Mouse (Mus musculus) olfactory bulb, adult 2 months (tissue): Measurements from ENCODE around the gene Olfr665. TPM values are rescaled to one million over a fixed set of nuclear protein-coding genes. Genes with fewer than 3 reads are reported as not detected.

Source experiments
- H3K27ac ChIP-seq: fragments of 200-500 bp; 2 replicates; pipeline ENCODE4 v1.5.1; 2012; ENCODE audit warnings: low read depth, low read length; ENCODE audit not compliant: insufficient read depth
- H3K4me1 ChIP-seq: fragments of 200-500 bp; 2 replicates; pipeline ENCODE4 v1.6.1; 2012; ENCODE audit warnings: low read length; ENCODE audit not compliant: control insufficient read depth, insufficient read depth
- H3K4me3 ChIP-seq: fragments of 200-500 bp; 2 replicates; pipeline ENCODE4 v1.5.1; 2012; ENCODE audit warnings: mild to moderate bottlenecking, low read depth, low read length, moderate library complexity; ENCODE audit not compliant: insufficient read depth
- CTCF ChIP-seq: fragments of 200-500 bp; IDR thresholded peaks from 2 replicates; pipeline ENCODE4 v1.5.1; 2012; ENCODE audit warnings: low read depth, mild to moderate bottlenecking, low read length, moderate library complexity; ENCODE audit not compliant: insufficient read depth
- POLR2A ChIP-seq: fragments of 200-500 bp; IDR thresholded peaks from 2 replicates; pipeline ENCODE4 v1.6.1; 2012; ENCODE audit warnings: mild to moderate bottlenecking, low read depth, low read length, moderate library complexity; ENCODE audit not compliant: insufficient read depth
- WGBS: fragments of 180-500 bp; shearing (Covaris S2); methylation state at CpG from one replicate; pipeline ENCODE4 v1.1.7; 2018; 5-methylcytosine and 5-hydroxymethylcytosine counted together
- polyA plus RNA-seq: library from polyadenylated mRNA; stranded (reverse); fragments of >200 nt; gene quantifications from 2 replicates; pipeline ENCODE4 v1.2.4, GENCODE M21; 2012; ENCODE audit warnings: low replicate concordance; ENCODE audit not compliant: missing spikeins, insufficient read depth, insufficient read length

Gene Olfr665
- polyA plus RNA-seq, 1 experiment, result not detected

DNA sequence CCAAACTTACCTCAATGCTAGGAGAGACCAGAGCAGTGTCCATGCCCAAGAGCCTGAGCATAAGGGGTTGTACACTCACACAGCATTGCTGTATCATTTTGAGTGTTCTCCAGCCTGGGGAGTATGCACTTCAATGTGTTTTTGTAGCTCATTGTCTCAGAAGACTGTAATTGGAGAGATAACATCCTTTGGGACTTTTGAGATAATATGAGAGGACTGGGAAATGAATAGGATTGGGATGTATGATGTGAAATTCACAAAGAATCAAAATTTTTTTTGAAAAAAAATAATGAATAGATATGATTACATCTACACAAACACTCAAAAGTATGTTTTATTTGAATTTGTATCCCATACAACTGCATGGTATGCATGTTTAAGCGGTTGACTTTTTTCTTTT lies 50.1 kb downstream of the Olfr665 start, which contains the start of gene Olfr668:
Olfr668 (minus strand) TSS at position 101 of the 400 bp plus-strand sequence.
- no peak within 1 kb of the TSS for H3K27ac ChIP-seq
- no peaks in the 10 kb centered on the region for H3K4me1 ChIP-seq
- H3K4me3 ChIP-seq, result no peak within 1 kb of the TSS
- TF ChIP-seq POLR2A, result no peak
- TF ChIP-seq CTCF, result no peak
- 81% methylated on average over 1 of the region's 1 CpGs for WGBS

Other genes with a start within 250 kb of the Olfr665 start
- gene Olfr658, start 230.7 kb upstream of the Olfr665 start, polyA plus RNA-seq, result not detected in 2 replicates
- not detected in 2 replicates for gene Olfr659, start 211.3 kb upstream of the Olfr665 start, polyA plus RNA-seq
- not detected in 2 replicates for gene Olfr661, start 191.5 kb upstream of the Olfr665 start, polyA plus RNA-seq
- not detected in 2 replicates for gene Usp17le, start 100.6 kb upstream of the Olfr665 start, polyA plus RNA-seq
- not detected in 2 replicates for gene Usp17lb, start 35.4 kb upstream of the Olfr665 start, polyA plus RNA-seq
- gene Usp17la, start 21.0 kb upstream of the Olfr665 start, polyA plus RNA-seq, result not detected in 2 replicates
- gene Olfr666, start 17.9 kb downstream of the Olfr665 start, polyA plus RNA-seq, result not detected in 2 replicates
- gene Olfr667, start 43.5 kb downstream of the Olfr665 start, polyA plus RNA-seq, result not detected in 2 replicates
- gene Olfr668, start 50.0 kb downstream of the Olfr665 start, polyA plus RNA-seq, result not detected in 2 replicates
- gene Olfr669, start 56.2 kb downstream of the Olfr665 start, polyA plus RNA-seq, result not detected in 2 replicates
- gene Olfr670, start 84.6 kb downstream of the Olfr665 start, polyA plus RNA-seq, result not detected in 2 replicates
- not detected in 2 replicates for gene Olfr671, start 101.1 kb downstream of the Olfr665 start, polyA plus RNA-seq
- gene Olfr672, start 124.0 kb downstream of the Olfr665 start, polyA plus RNA-seq, result not detected in 2 replicates
- not detected in 2 replicates for gene Olfr675, start 150.4 kb downstream of the Olfr665 start, polyA plus RNA-seq
- not detected in 2 replicates for gene Olfr676, start 154.7 kb downstream of the Olfr665 start, polyA plus RNA-seq
- gene Olfr677, start 173.3 kb downstream of the Olfr665 start, polyA plus RNA-seq, result not detected in 2 replicates
- not detected in 2 replicates for gene Olfr678, start 186.4 kb downstream of the Olfr665 start, polyA plus RNA-seq
- gene Olfr679, start 203.2 kb downstream of the Olfr665 start, polyA plus RNA-seq, result not detected in 2 replicates
- gene Olfr680-ps1, start 214.8 kb downstream of the Olfr665 start, polyA plus RNA-seq, result not detected in 2 replicates
- not detected in 2 replicates for gene Olfr681, start 238.8 kb downstream of the Olfr665 start, polyA plus RNA-seq